Mouse (Mus musculus) megakaryocyte, embryonic 14.5 days (primary cell): ENCODE results near the gene Lrch3.

Source experiments
- FLI1 ChIP-seq: IDR thresholded peaks from 2 replicates; pipeline ENCODE4 v1.6.1; 2012; ENCODE audit warnings: low read length, inconsistent platforms, mixed read lengths
- GATA1 ChIP-seq: IDR thresholded peaks from 3 replicates; pipeline ENCODE4 v1.6.1; 2012; ENCODE audit warnings: mixed read lengths, low read length, inconsistent platforms, borderline replicate concordance

DNA sequence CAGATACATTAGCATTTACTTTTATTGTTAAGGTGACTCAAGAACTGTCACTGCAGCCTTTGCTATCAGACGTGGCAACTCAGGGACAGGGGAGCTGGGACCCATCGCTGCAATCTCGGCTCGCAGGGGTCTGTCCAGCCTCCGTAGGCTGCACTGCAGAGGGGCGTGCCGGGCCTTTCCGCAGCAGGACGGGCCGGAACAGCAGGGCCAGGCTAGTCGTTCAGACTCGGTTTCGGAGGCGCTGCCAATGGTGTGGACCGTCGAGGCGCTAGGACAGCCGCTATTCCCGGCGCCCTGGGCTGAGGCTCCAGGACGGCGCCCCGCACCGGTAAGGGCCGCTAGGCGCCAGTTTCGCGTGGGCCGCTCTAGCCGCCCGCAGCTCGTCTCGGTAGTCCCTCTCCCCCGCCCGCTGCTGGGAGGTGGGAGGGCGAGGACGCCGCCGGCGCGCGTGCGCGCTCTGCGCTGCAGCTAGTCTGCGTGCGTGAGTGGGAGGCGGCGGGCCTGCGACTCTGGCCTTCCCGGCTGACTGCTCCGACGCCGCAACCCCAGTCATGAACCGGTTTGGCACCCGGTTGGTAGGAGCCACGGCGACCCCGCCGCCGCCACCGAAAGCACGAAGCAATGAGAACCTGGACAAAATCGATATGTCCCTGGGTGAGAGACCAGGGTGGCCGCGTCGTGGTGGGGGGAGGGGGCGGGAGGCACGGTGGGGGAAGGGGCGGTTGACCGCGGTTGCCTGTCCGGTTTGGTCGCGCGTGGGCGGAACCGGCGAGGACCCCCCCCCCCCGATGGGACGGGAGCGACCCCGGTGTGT lies 36.4 kb upstream of the Lrch3 start, which contains the start of the genes Fyttd1 and Rubcn:
- TF ChIP-seq GATA1 (no peak), FLI1 (no peak)
